Mouse (Mus musculus) liver, adult 2 months (tissue): ENCODE data around the gene Slc25a48.

Experiments used
- CTCF ChIP-seq: fragments of 200-500 bp; IDR thresholded peaks from 2 replicates; pipeline ENCODE4 v1.5.1; 2011; ENCODE audit warnings: low read depth, low read length, control low read depth
- POLR2A ChIP-seq: fragments of 200-500 bp; IDR thresholded peaks from 2 replicates; pipeline ENCODE4 v1.6.1; 2011; ENCODE audit warnings: low read length, control low read depth; ENCODE audit not compliant: insufficient read depth; ENCODE audit errors: extremely low read depth

GRCm38 (mm10) chr13:56438211-56439075 lies at the start of gene Slc25a48:
- TF ChIP-seq CTCF (no peak), POLR2A (peak; percentile 74; the same call in 1 of the 2 replicates)
